Mouse (Mus musculus): Measurements from ENCODE around the gene Tbx3. TPM values are rescaled to one million over a fixed set of nuclear protein-coding genes. Genes with fewer than 3 reads are reported as not detected.

Gene Tbx3
- polyA plus RNA-seq (2015; fragmentation: Illumina TruSeq; extraction: RNeasy Lipid Tissue Mini Kit (QIAGEN cat#74804); ENCODE audit: insufficient read depth, low read depth, low replicate concordance): 2.5 TPM

DNA sequence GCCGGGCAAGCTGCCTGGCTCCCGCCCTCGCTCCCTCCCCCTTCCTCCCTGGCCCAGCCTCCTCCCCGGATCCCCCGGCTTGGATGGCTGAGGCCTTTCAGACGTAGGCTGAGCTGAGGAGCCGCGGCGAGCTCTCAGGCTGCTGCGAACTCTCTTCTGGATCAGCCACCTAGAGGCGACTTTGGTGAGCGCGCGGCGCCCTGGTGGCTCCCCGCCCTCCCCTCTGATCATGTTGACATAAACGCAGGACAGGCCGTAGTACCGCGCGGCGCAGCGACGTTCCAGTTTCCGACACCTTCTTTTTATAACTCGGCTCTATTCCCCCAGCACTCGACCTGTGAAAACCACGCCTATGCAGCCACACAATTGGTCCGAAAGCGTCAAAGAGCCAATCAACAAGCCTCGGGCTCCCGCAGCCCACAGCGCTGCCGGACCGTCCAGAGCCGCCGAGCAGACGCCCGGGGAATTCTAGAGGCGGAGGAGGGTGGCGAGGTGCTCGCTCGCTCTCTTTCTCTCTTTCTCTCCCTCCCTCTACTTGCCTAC, at the start of gene Tbx3:
Tbx3 (plus strand) TSS at position 104 of the 543 bp plus-strand sequence.

Other genes starting within 250 kb of the Tbx3 start
- gene Tbx5, start 162.0 kb downstream of the Tbx3 start, polyA plus RNA-seq (2015; fragmentation: Illumina TruSeq; extraction: RNeasy Lipid Tissue Mini Kit (QIAGEN cat#74804); ENCODE audit: insufficient read depth, low read depth, low replicate concordance): not detected